Mouse (Mus musculus) liver, adult 2 months (tissue): ENCODE measurements around the gene Nmt1.

Source experiments
- CTCF ChIP-seq: fragments of 200-500 bp; IDR thresholded peaks from 2 replicates; pipeline ENCODE4 v1.5.1; 2011; ENCODE audit warnings: low read depth, low read length, control low read depth
- POLR2A ChIP-seq: fragments of 200-500 bp; IDR thresholded peaks from 2 replicates; pipeline ENCODE4 v1.6.1; 2011; ENCODE audit warnings: low read length, control low read depth; ENCODE audit not compliant: insufficient read depth; ENCODE audit errors: extremely low read depth

DNA sequence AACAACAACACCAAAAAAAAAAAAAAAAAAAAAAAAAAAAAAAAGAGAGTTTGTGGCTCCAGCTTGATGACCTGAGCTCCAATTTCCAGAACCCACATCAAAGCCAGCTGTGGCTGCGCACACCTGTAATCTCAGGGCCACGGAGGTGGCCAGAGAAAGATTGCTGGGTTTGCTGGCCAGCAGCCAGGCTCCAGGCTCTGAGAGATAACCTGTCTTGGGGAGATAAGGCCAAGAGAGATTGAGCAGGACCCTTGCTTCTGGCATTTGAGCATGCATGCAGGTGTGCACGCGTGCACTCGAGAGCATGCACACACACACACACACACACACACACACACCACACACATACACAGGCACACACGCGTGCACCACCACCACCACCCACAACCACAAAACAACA, 65.3 kb downstream of the Nmt1 start:
- TF ChIP-seq CTCF: no peak
- no peak for TF ChIP-seq POLR2A
